Mouse (Mus musculus): Measurements from ENCODE around the gene Katnal1. TPM values are rescaled to one million over a fixed set of nuclear protein-coding genes. Genes with fewer than 3 reads are reported as not detected.

Katnal1 gene
- total and polyA plus RNA-seq, 3 experiments, result 12.8 to 14.8 TPM; not detected in 1

GRCm38 (mm10) chr5:148950064-148950463 is 20.9 kb upstream of the Katnal1 start:
- Histone ChIP-seq H3K27ac (ENCODE audit: control insufficient read depth, low read depth, low read length) (no peak overlapping the region), H3K9ac (ENCODE audit: control insufficient read depth, low read depth, low read length, poor library complexity, severe bottlenecking) (no peak overlapping the region), H3K79me2 (ENCODE audit: control insufficient read depth, insufficient read depth, low read length, poor library complexity) (no peaks in the 10 kb centered on the region), H3K9me3 (replicated peaks; ENCODE audit: insufficient read depth, low read length) (no peaks in the 10 kb centered on the region), H3K4me3 (ENCODE audit: control insufficient read depth in 1 of 2, insufficient read depth in 1 of 2, low read depth in 2 of 2, low read length in 2 of 2) (no peak overlapping the region), H3K36me3 (ENCODE audit: control insufficient read depth in 1 of 2, insufficient read depth in 2 of 2, low read length in 2 of 2) (no peaks in the 10 kb centered on the region), H3K4me1 (ENCODE audit: control insufficient read depth in 1 of 2, insufficient read depth in 2 of 2, low read length in 2 of 2) (peaks cover 0 to 7% of the 10 kb centered on the region in 2 experiments; a peak in 1 of 4 replicates), H3K27me3 (ENCODE audit: control insufficient read depth in 1 of 2, insufficient read depth in 2 of 2, low read length in 2 of 2) (no peaks in the 10 kb centered on the region)
- TF ChIP-seq MAFK (IDR thresholded peaks at IDR 0.05; ENCODE audit: borderline replicate concordance, low read depth, low read length), result no peak
- no peak for TF ChIP-seq USF1 (IDR thresholded peaks at IDR 0.05; ENCODE audit: low read depth, low read length)
- no peak for TF ChIP-seq EP300 (IDR thresholded peaks at IDR 0.05; ENCODE audit: low read depth in 1 of 2, low read length in 2 of 2)
- no peak for TF ChIP-seq UBTF (IDR thresholded peaks at IDR 0.05; ENCODE audit: borderline replicate concordance, insufficient read depth, low read depth, low read length)
- no peak for TF ChIP-seq E2F4 (IDR thresholded peaks at IDR 0.05; ENCODE audit: borderline replicate concordance, low read depth, low read length)
- no peak for TF ChIP-seq TCF12 (IDR thresholded peaks at IDR 0.05; ENCODE audit: low read depth, low read length)
- TF ChIP-seq GATA1 (IDR thresholded peaks at IDR 0.05; ENCODE audit: low read depth, low read length), result no peak
- TF ChIP-seq USF2 (IDR thresholded peaks at IDR 0.05; ENCODE audit: borderline replicate concordance in 1 of 2, insufficient read depth in 1 of 2, low read depth in 1 of 2, low read length in 2 of 2), result no peak
- TF ChIP-seq MAX (IDR thresholded peaks at IDR 0.05; ENCODE audit: low read length), result no peak
- no peak for DNase-seq (ENCODE audit: low read depth, low spot score)

- no peaks in the 10 kb centered on the region; a peak in 1 of 4 replicates for H3K4me1 ChIP-seq (ENCODE audit: control insufficient read depth in 1 of 2, insufficient read depth in 2 of 2, low read length in 2 of 2)
- H3K4me3 ChIP-seq (ENCODE audit: control insufficient read depth in 1 of 2, insufficient read depth in 1 of 2, low read depth in 2 of 2, low read length in 2 of 2), result no peak overlapping the region
- TF ChIP-seq CHD2 (IDR thresholded peaks at IDR 0.05; ENCODE audit: low read length), result no peak
- no peak for TF ChIP-seq ETS1 (IDR thresholded peaks at IDR 0.05; ENCODE audit: low read depth, low read length)
- TF ChIP-seq MYC (IDR thresholded peaks at IDR 0.05; ENCODE audit: low read depth, low read length), result no peak
- no peak for TF ChIP-seq TBP (IDR thresholded peaks at IDR 0.05; ENCODE audit: low read depth, low read length)
- H3K27me3 ChIP-seq (ENCODE audit: control insufficient read depth in 1 of 2, insufficient read depth in 2 of 2, low read length in 2 of 2), result no peaks in the 10 kb centered on the region
- H3K9ac ChIP-seq (ENCODE audit: control insufficient read depth, low read depth, low read length, poor library complexity, severe bottlenecking), result no peak overlapping the region
- H3K36me3 ChIP-seq (ENCODE audit: control insufficient read depth in 1 of 2, insufficient read depth in 2 of 2, low read length in 2 of 2), result no peaks in the 10 kb centered on the region
- H3K79me2 ChIP-seq (ENCODE audit: control insufficient read depth, insufficient read depth, low read length, poor library complexity), result no peaks in the 10 kb centered on the region
- no peaks in the 10 kb centered on the region for H3K9me3 ChIP-seq (replicated peaks; ENCODE audit: insufficient read depth, low read length)
- no peak for DNase-seq (ENCODE audit: low read depth, low spot score)
- H3K27ac ChIP-seq (ENCODE audit: control insufficient read depth, low read depth, low read length), result no peak overlapping the region
Measured at GRCm38 (mm10) chr5:148948577-148948976, 19.5 kb upstream of the Katnal1 start.

GRCm38 (mm10) chr5:148947412-148947811 is 18.3 kb upstream of the Katnal1 start:
- Histone ChIP-seq H3K79me2 (ENCODE audit: control insufficient read depth, insufficient read depth, low read length, poor library complexity) (no peaks in the 10 kb centered on the region), H3K4me1 (ENCODE audit: control insufficient read depth in 1 of 2, insufficient read depth in 2 of 2, low read length in 2 of 2) (no peaks in the 10 kb centered on the region; a peak in 1 of 4 replicates), H3K9ac (ENCODE audit: control insufficient read depth, low read depth, low read length, poor library complexity, severe bottlenecking) (no peak overlapping the region), H3K36me3 (ENCODE audit: control insufficient read depth in 1 of 2, insufficient read depth in 2 of 2, low read length in 2 of 2) (no peaks in the 10 kb centered on the region), H3K27ac (ENCODE audit: control insufficient read depth, low read depth, low read length) (no peak overlapping the region), H3K27me3 (ENCODE audit: control insufficient read depth in 1 of 2, insufficient read depth in 2 of 2, low read length in 2 of 2) (no peaks in the 10 kb centered on the region), H3K4me3 (ENCODE audit: control insufficient read depth in 1 of 2, insufficient read depth in 1 of 2, low read depth in 2 of 2, low read length in 2 of 2) (no peak overlapping the region), H3K9me3 (replicated peaks; ENCODE audit: insufficient read depth, low read length) (no peaks in the 10 kb centered on the region)
- DNase-seq (ENCODE audit: low read depth, low spot score), result peak; percentile 44
- TF ChIP-seq SMC3 (IDR thresholded peaks at IDR 0.05; ENCODE audit: low read depth, low read length), result peak; percentile 36; the same call in 1 of the 2 replicates
- TF ChIP-seq BHLHE40 (IDR thresholded peaks at IDR 0.05; ENCODE audit: borderline replicate concordance, low read depth, low read length), result no peak
- TF ChIP-seq MYC (IDR thresholded peaks at IDR 0.05; ENCODE audit: low read depth, low read length), result no peak
- TF ChIP-seq USF1 (IDR thresholded peaks at IDR 0.05; ENCODE audit: low read depth, low read length), result no peak
- peak; percentile 32 for TF ChIP-seq RAD21 (IDR thresholded peaks at IDR 0.05; ENCODE audit: low read depth, low read length)
- no peak for TF ChIP-seq MEF2A (IDR thresholded peaks at IDR 0.05; ENCODE audit: extremely low read depth, insufficient replicate concordance, low read depth, low read length, poor library complexity, severe bottlenecking)
- no peak for TF ChIP-seq GABPA (IDR thresholded peaks at IDR 0.05; ENCODE audit: low read depth, low read length)
- TF ChIP-seq MAFK (IDR thresholded peaks at IDR 0.05; ENCODE audit: borderline replicate concordance, low read depth, low read length), result no peak
- no peak for TF ChIP-seq MAX (IDR thresholded peaks at IDR 0.05; ENCODE audit: low read length)
- TF ChIP-seq CTCF (IDR thresholded peaks at IDR 0.05 in 2 of 3, conservative IDR thresholded peaks at IDR 0.05 in 1 of 3; ENCODE audit: control insufficient read depth in 1 of 3, insufficient read depth in 1 of 3, low read depth in 2 of 3, low read length in 3 of 3, poor library complexity in 1 of 3, severe bottlenecking in 1 of 3), result peak; percentile 33 to 54 (median 37); a peak in 5 of 6 replicates
- no peak for TF ChIP-seq KAT2A (conservative IDR thresholded peaks at IDR 0.05; ENCODE audit: low read depth, low read length)
- no peak for TF ChIP-seq ETS1 (IDR thresholded peaks at IDR 0.05; ENCODE audit: low read depth, low read length)
- TF ChIP-seq ZKSCAN1 (IDR thresholded peaks at IDR 0.05; ENCODE audit: low read depth, low read length), result no peak
